Mouse (Mus musculus): ENCODE data around the gene Trim29.

Gene Trim29

DNA sequence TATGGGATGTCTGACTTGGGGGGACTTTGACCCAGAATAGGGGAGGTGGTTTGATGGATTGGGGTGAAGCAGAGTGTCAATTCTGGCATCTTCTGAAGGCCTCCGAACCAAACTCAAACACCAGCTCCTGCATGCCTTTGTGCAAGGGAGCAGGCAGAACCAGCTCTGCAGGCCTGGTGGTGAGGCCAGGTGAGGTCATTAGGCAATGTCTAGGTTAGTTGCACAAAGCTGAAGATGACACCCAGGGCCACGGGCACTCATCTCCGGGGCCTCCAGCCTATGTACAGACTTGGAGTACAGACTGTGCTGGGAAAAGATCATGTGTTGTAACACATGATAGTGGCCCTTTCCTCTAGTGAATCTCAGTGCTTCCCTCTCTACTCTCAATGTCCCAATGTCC is 3.2 kb downstream of the Trim29 start:
- in situ Hi-C loops (cut with MboI, MseI), result no loop called here

DNA sequence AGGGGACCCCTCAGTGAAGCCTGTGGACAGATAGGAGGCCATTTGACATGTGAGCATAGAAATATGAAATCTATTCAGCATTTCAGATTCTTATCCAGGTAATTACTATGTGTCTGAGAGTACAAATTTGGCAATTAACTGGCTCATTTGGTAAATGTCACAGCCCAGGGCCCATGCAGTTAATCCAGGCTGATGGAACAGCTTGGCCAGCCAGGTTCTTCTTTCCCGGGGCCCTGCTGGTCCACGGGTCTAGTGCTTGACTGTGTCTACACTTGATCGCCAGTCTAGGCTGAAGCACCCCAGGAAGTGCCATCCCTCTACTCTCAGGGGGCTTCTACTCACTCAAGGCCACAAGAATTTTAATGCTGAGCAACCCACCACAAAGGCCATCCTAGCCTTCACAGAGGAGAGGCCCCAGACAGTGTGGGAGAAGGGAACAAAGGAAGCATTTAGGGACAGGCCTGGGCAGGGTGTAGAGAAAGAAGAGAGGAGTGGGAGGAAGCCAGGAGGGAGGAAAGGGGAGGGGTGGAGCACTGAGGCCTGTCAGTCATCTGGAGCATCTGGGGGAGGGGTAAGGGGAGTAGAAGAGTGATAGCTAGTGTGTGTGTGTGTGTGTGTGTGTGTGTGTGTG is 4.8 kb downstream of the Trim29 start:
- in situ Hi-C loops (cut with MboI, MseI), result no loop called here

DNA sequence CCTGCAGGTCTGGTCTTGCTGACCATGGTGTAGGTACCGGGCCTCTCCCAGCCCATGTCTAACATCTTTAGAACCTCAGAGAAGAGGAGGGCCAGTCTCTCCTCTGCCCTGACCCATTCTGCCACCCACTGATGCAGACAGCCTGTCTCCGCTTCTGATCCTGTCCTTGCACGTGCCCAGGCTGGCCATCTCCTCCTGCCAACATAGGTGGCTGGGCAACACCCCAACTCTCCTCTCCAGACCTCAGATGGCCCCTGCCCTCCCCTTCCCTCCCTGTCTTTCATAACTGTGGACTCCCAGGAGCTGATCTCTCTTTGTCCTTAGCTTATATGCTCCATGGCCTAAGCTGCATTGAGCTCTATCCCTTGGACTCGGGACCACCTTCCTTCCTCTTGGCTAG is 5.8 kb downstream of the Trim29 start:
- in situ Hi-C loops (cut with MboI, MseI), result no loop called here

DNA sequence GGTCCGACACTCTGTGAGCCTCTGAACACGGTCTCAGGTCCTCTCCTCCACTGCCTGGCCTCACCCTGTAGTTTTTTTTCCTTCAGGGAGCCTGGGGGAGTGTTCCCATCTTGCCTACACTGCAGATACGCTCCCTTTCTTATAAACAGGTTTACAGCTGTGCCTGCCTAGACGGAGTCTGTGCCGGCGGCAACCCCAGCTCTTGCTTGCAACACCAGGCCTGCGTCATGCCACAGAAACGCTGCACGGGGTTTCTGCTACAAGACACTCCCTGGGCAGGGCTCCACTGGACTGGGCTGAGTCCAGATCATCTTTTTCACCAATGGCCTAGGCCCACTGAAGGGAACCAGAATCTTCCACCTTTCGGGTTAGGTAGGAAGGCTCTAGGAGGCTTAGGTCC is 8.0 kb downstream of the Trim29 start:
- in situ Hi-C loops (cut with MboI, MseI), result no loop called here

DNA sequence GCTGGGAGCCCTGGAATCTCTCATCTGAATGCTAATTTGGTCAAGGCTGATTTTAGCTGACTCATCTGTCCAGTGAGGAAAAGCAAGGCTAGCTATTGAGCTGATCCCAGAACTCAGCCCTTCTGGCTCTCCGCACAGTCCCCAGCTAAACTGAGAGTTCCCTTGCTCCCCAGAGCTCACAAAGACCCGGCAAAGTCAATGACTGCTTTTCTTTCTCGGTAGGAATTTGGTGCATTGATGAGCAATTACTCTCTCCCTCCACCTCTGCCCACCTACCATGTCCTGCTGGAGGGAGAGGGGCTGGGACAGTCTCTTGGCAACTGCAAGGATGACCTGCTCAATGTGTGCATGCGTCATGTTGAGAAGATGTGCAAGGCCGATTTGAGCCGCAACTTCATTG is 11.3 kb downstream of the Trim29 start:
- in situ Hi-C loops (cut with MboI, MseI), result no loop called here

DNA sequence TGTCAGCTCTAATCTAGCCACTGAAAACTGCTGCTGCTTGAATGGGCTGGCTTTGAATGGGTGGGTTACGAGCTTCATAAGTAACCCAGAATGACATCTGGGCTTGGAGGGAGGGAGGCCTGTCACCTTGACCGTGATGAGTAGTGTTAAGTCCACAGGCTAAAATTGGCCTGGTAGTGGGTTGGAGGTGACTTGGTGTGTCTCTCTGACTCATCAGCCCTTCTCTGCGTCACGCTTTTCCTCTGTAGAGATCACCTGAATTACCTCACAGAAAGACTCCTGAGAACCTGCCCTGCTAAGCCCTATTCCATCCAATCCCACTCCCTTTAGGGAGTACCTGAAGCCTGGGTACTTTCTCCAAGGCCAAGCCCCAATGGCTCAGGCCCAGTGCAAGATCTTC is 12.0 kb downstream of the Trim29 start:
- in situ Hi-C loops (cut with MboI, MseI), result no loop called here

DNA sequence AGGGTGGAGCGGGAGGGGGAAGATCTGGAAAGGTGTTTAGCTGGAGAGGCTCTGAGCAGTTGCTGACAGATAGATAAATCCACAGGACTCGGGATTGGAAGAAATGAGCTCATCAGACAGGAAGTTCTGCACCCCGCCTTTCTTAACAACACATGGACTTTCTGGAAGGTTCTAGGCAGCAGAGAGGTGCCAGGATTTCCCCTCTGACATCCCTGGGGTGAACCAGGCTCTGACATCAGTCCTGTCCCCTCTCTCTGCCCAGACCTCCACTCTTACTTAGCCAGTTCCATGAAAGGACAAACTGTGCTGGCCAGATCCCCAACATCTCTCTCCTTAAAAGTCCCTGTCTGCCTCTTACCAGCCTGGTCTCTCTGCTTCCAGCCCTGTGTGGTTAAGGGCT is 14.8 kb downstream of the Trim29 start:
- in situ Hi-C loops (cut with MboI, MseI), result loop anchor here (25.0 kb wide), 1 partner anchor 512 kb away; no protein-coding TSS in a partner anchor

DNA sequence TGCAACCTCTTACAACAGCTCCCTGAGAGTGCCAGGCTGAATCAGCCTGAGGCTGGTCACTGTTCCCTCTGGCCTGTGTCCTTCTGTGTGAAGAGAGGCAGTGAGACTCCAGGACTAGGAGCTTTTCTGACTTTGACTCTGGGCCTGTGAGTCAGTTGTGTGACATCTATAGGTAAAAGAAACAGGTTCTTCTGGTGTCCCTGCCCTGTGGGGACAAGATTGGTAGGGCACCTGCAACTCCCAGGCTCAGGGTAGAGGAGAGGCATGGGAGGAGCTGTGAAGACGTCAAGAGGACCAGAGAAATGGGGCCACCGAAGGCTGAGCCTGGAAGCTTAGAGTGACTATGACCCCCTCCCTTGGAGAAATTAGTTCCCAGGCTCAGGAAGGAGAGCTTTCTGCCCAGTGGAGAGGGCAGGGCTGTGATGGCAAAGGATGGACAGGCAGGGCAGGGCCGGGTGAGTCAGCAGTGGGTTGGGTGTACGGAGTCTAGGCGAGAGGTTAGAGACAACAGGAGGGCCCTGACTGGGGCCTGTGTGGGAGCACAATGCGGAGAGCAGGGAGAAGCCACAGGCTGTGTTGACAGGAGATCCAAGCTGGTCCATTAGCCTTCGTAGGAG is 15.5 kb downstream of the Trim29 start:
- in situ Hi-C loops (cut with MboI, MseI), result loop anchor here (25.0 kb wide), 1 partner anchor 511 kb away; no protein-coding TSS in a partner anchor

DNA sequence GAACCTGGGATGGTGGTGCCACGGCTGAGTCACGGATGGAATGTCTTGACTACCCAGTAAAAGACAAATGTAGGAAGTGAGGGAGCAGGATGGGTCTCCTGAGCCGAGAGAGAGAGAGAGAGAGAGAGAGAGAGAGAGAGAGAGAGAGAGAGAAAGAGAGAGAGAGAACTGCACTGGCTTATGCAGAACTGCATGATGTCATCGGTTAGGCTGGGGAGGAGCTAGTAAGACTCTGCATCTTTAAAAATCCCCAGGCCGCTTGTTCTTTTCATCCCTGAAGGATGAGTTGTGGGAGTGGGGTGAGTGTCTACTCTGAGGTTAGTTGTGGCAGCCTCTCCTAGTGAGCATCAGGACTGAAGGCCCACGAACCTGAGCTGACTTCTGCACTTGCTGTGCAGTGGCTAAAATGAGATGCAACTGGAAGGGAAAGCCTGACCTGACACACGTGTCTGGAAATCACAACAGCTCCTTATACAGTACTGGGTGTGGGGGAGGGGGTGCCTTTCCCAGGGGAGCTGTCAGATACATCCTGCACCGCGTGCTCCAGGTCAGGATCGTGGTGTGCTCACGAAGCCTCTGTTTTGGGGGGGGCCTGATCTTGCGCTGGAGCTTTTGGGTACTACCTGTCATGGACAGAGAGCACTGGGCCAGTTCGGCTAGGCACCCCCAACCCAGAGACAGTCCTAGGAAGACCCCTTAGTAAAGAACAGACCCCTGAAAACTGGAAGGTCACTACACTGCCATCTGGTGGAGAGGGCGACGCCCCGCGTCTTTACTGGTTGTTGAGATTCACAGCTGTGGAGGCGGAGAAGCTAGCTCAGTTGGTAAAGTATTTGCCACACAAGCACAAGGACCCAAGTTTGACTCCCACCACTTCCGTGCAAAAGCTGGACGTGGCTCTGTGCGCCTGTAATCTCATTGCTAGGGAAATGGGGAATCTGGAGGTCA is 16.8 kb downstream of the Trim29 start:
- in situ Hi-C loops (cut with MboI, MseI), result loop anchor here (25.0 kb wide), 1 partner anchor 510 kb away; no protein-coding TSS in a partner anchor

DNA sequence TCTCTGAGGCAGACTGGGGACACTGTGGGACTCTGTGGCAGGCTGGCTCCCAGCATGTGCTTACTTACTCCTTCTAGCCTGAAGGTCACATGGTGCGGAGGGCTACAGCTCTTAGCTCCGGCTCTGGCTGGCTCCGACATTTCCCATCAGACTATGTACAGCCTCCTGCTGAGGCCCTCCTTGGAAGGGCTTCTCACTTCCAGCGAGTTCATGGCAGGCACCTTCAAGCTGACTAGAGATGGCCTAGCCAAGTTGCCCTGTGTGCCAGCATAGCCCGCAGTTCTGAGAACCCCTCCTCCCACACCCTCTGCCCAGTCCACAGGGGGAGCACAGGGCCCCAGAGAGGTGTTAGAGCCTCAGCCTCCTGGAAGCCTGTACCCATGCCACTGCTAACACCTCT is 19.8 kb downstream of the Trim29 start:
- in situ Hi-C loops (cut with MboI, MseI), result loop anchor here (10.0 to 25.0 kb wide), 2 partner anchors 507 to 604 kb away; no protein-coding TSS in a partner anchor

DNA sequence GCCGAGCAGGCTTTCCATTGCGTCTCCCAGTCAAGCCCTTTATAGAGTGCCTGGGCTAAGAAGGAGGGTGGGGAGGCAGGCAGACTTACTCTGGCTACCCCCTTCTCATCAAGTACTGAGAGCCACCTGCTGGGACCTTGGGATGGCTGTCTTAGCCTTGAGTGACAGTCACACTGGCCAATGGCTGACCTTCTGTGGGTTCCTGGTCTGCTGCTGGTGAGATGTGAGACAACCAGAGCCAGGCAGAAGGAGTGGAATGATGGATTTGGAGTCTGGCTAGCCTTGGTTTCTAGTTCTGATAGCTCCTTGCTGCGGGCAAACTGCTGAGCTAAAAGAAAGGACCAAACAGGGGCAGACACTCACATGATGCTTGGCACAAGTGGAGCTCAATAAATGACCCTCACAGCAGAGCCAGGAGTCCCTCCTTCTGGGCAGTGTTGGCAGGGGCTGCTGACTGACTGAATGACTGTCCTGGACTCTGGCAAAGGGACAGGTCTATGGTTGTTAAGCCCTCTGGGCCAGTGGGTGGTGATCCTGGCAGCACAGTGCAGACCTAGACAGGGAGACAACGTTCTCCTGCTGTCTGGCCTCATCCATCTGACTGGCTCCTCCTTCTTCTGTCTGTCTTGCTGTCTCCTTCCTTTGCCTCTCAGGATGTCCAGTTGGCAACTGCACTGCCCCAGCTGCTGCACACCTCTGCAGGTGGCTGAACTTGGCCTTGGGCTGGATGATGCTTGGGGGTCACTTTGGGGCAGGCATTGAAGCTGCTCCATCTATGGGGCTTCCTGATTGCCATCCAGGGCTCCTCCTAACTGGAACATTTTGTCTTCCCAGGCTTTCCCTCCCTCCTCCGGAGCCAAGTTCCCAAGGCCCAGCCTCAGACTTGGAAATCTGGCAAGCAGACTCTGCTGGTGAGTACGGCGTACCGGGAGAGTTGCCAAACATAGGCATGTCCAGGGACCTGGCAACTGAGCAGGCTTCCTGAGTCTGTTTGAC is 21.1 kb downstream of the Trim29 start:
- in situ Hi-C loops (cut with MboI, MseI), result loop anchor here (10.0 to 25.0 kb wide), 2 partner anchors 506 to 603 kb away; no protein-coding TSS in a partner anchor

DNA sequence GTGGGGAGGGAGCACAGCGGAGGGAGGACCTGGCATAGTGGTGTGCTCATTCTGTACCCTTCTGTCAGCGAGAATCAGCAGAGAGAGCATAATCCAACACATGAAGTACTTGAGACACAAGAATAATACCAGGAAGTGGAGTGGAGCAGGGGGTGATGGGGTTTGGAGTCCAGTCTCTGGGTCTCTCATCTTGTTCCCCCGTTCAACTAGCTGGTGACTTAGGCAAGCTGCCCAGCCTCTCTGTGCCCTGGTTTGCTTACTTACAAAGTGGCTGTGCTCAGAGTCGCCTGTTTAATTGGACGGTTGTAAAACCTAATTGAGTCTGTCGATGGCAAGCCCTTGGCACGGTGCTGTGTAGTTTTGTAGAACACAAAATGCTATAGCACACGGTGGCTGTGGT is 23.8 kb downstream of the Trim29 start:
- in situ Hi-C loops (cut with MboI, MseI), result loop anchor here (10.0 to 25.0 kb wide), 2 partner anchors 503 to 600 kb away; no protein-coding TSS in a partner anchor

DNA sequence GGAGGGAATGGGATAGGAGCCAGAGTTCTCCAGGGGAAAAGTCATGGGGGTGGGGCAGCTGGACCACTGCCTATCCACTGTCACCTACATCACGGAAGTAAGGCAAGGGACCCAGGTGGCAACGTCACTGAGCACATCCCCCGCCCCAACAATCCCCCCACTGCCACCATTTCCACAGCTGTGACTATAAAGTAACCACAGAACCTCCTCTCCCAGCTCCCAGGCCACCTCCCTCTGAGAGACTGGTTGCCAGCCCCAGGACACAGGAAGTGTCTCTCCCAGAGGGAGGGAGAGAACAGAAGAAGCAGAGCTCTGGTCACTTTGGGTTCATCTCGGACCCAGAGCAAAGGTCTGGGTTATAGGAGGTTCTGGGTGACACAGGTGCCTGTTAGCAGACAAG is 27.0 kb downstream of the Trim29 start:
- in situ Hi-C loops (cut with MboI, MseI), result loop anchor here (10.0 to 25.0 kb wide), 2 partner anchors 500 to 597 kb away; no protein-coding TSS in a partner anchor

DNA sequence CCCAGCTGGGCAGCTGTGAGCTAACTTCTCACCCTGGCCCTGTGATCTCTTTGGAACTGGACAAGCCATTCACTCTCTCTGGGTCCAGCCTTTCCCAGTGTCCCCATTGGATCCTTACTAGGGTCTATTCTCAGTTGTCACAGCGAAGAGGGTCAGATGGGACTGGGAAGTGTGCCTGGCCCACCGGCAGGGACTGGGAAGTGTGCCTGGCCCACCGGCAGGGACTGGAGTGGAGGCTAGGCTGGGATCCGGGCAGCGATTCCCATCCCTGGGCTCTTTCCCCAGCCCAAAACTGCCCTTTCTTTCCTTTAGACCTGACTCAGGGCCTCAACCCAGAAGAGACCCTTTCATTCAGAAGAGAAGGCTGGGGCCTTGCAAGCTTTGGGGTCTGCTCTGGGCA is 27.4 kb downstream of the Trim29 start:
- in situ Hi-C loops (cut with MboI, MseI), result loop anchor here (10.0 to 25.0 kb wide), 2 partner anchors 499 to 597 kb away; no protein-coding TSS in a partner anchor

DNA sequence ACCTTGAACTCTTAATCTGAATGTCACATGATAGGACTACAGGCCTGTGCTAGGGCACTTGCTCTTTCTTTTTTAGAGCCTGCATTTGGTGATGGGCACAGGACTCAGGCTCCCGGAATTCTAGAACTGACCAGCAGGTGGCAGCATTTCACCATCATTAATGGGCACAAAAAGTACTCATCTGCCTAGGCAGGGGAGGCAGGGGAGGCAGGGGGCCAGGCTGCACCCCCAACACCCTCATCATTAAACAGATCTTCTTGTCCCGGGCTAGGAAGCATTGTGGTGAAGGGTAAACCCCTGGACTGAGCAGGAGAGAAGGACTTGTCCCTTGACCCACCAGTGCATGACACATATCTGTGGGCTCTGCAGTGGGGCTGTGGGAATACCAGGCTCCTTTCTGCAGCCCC is 29.0 kb downstream of the Trim29 start:
- in situ Hi-C loops (cut with MboI, MseI), result loop anchor here (10.0 to 25.0 kb wide), 2 partner anchors 498 to 595 kb away; no protein-coding TSS in a partner anchor

DNA sequence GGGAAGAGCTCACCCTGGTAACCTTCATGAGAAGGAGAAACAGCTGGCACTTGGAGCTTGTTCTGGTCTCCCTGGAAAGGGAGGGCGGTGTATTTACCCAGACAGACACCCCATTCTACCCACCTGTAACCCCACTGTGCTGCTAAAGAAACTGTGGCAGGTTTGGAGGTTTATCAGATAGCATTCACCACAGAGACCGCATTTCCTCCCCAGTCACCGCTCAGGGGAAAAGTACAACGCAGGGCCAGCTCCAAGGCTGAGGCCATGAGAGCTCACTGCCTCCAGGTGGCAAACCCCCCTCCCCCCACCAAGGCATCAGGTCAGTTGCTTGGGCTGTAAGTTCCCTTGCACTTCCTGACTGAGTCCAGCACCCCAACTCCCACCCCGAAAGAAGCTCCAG is 39.4 kb downstream of the Trim29 start:
- in situ Hi-C loops (cut with MboI, MseI), result no loop called here

DNA sequence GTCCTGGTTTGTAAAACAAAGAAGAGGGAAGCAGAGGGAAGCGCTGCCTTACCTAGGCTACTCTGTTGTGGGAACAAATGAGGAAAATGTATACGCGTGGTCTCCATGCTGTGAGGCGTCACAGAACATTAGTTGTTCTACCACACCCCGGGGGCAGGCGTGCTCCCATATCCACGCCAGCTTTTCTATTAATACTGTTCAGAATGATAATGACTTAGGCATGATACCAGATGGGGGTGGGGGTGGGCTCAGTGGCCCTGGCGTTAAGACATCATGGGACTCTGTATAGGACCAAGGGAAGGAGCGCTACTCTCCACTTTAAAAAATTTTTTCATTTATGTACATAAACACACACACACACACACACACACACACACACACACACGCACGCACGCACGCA is 40.4 kb downstream of the Trim29 start:
- in situ Hi-C loops (cut with MboI, MseI), result no loop called here

DNA sequence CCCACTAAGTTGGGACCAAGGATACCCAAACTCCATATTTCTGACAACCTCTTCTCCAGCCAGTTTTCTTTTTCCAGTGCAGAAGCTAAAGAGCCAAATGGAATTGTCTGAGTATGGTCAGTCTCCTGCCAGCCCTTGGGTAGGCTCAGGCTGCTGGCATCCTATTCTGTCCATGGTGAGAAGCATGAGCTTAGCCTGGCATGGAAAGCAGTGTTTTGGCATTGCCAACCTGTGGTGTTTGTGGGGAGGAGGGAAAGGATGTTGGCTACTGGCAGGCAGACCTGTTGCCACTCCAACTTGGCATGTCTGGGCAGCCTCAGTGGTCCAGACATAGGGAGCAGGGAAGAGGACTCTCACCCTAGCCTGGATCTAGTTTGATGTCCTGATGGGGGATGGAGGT is 46.4 kb downstream of the Trim29 start:
- in situ Hi-C loops (cut with MboI, MseI), result no loop called here

DNA sequence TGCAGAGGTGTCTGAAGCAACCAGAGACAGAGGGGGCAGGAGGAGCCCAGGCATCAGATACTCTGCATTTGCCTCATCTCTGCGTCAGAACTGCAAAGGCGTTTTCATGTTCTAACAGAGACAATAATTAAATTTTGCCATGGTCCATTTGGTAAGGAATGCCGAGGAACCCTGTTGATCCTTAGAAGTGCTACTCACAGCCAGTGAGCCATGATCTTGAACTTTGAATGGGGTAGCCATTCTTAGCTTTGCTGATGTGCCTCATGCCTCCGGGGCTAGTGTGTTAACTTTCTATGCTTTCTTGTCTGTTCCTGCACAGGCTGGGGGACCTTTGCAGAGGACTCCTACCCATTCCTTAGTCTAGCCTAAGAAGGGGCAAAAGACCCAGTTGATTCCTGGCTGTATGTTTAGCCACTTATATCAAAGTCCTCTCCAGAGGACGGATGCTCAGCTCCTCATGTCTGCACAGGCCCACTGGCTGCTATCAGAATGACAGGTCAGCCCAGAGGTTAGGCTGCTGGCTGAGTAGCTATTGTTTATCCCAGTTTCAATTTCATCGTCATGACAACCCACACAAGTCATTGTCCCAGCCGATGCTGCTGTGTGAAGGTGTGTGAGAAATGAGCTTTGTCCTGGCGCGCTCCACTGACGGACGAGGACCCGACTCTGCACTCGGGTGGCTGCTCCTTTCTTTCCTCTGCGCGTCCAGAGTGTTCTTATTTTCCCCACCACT is 48.1 kb downstream of the Trim29 start:
- in situ Hi-C loops (cut with MboI, MseI), result no loop called here

DNA sequence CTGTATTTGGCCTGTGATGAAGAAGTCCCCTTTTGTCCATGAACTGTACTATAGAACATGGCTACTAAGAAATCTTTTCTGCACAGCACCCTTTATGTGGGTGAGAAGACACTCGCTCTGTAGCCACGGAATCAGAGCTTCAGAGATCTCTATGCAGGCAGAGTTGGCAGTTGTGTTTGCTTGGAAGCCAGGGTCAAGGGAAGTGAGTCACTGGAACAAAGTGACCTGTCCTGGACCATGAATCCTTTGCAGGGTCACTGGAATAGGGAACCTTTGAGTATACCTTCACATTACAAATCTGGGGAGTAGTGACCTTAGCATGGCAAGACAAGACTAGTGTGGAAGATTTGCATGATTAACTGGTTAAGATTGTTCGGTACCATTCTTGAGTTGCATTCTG is 58.1 kb downstream of the Trim29 start:
- in situ Hi-C loops (cut with MboI, MseI), result no loop called here

All from T-helper 2 cell (primary cell).